Mouse (Mus musculus): ENCODE results near the gene Zfp277. TPM values are rescaled to one million over a fixed set of nuclear protein-coding genes. Genes with fewer than 3 reads are reported as not detected.

Gene Zfp277
- polyA plus RNA-seq, 1 experiment from 2014 or later: 41.8 TPM

DNA sequence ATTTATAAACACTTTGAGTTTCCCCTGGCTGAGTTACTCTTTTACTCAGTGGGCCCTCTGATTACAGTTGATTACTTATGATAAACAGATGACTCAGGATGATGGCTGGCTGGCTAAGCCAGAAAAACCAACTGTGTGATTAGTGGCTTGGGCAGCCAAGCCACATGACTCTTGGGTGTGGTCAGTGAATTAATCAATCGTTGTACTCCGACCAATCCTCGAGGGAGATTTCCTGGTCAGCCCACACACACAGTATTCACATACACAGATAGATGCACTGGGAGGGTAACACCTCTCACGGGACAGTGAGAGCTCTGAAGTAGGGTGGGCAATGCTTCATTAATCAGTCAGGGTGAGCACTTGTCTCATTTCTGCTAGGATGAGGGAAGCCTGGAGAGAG, 97.5 kb downstream of the Zfp277 start:
- Histone ChIP-seq H3K27me3 (ENCODE audit: insufficient read depth, low read length) (no peaks in the 10 kb centered on the region), H3K4me1 (replicated peaks; ENCODE audit: insufficient read depth, low read length) (no peaks in the 10 kb centered on the region), H3K4me2 (ENCODE audit: low read length) (no peak overlapping the region), H3K36me3 (ENCODE audit: insufficient read depth, low read length) (no peaks in the 10 kb centered on the region), H3K9me3 (replicated peaks; ENCODE audit: low read length) (no peaks in the 10 kb centered on the region), H3K27ac (no peak overlapping the region), H3K9ac (ENCODE audit: low read depth, low read length) (no peak overlapping the region), H3K4me3 (replicated peaks; ENCODE audit: low read depth, low read length) (no peak overlapping the region)
- ATAC-seq (replicated peaks; ENCODE audit: low FRiP score, low read depth): no peak
- TF ChIP-seq CTCF (IDR thresholded peaks at IDR 0.05; ENCODE audit: low read depth): no peak
- 46% methylated on average over 4 of the region's 4 CpGs for WGBS
- DNase-seq (ENCODE audit: low spot score): no peak

DNA sequence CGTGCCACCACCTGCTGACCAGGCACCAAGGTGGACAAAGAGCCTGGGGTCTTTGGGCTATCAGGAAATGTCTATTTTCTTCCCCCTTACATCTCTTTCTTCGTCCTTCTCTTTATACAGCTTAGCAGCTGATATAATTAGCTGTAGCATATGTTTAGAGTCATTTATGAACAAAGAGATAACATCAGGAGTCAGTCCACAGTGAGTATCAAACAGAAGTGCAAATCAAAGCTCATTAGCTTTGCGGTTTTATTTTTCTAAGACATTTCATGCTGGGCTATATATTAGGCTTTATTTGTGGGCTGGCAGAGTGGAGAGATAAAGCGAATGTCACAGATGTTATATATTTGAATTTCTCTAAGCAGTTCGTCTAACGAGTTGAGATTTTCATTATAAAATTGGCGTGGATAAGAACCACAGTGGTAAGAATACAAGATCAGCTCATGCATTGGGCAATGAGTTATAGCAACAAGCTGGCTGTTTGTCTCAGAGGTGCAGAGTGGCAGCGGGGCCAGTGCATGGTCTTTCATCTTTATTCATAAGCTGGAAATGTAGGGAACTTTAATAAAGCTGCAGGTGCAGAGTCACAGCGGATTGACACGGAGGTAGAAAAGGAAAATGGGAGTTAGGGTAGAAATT, 98.5 kb downstream of the Zfp277 start:
- no peak for TF ChIP-seq CTCF (IDR thresholded peaks at IDR 0.05; ENCODE audit: low read depth)
- no peaks in the 10 kb centered on the region for H3K27me3 ChIP-seq (ENCODE audit: insufficient read depth, low read length)
- H3K9me3 ChIP-seq (replicated peaks; ENCODE audit: low read length): no peaks in the 10 kb centered on the region
- H3K4me1 ChIP-seq (replicated peaks; ENCODE audit: insufficient read depth, low read length): no peaks in the 10 kb centered on the region
- no peak overlapping the region for H3K9ac ChIP-seq (ENCODE audit: low read depth, low read length)
- 71% methylated on average over 10 of the region's 10 CpGs for WGBS
- H3K36me3 ChIP-seq (ENCODE audit: insufficient read depth, low read length): no peaks in the 10 kb centered on the region
- H3K4me3 ChIP-seq (replicated peaks; ENCODE audit: low read depth, low read length): no peak overlapping the region
- ATAC-seq (replicated peaks; ENCODE audit: low FRiP score, low read depth) (no peak), DNase-seq (ENCODE audit: low spot score) (no peak)
- H3K27ac ChIP-seq: no peak overlapping the region
- H3K4me2 ChIP-seq (ENCODE audit: low read length): no peak overlapping the region

GRCm38 (mm10) chr12:40341443-40341842, 104.3 kb downstream of the Zfp277 start:
- no peak overlapping the region for H3K4me2 ChIP-seq (ENCODE audit: low read length)
- DNase-seq (ENCODE audit: low spot score) (peak; percentile 40), ATAC-seq (replicated peaks; ENCODE audit: low FRiP score, low read depth) (no peak)
- H3K9me3 ChIP-seq (replicated peaks; ENCODE audit: low read length): no peaks in the 10 kb centered on the region
- H3K4me3 ChIP-seq (replicated peaks; ENCODE audit: low read depth, low read length): no peak overlapping the region
- no peak for TF ChIP-seq CTCF (IDR thresholded peaks at IDR 0.05; ENCODE audit: low read depth)
- H3K9ac ChIP-seq (ENCODE audit: low read depth, low read length): no peak overlapping the region
- peak overlapping the region; percentile 19; the same call in 1 of the 2 replicates for H3K27ac ChIP-seq
- 51% methylated on average over 5 of the region's 5 CpGs for WGBS
- H3K27me3 ChIP-seq (ENCODE audit: insufficient read depth, low read length): no peaks in the 10 kb centered on the region
- H3K36me3 ChIP-seq (ENCODE audit: insufficient read depth, low read length): no peaks in the 10 kb centered on the region
- H3K4me1 ChIP-seq (replicated peaks; ENCODE audit: insufficient read depth, low read length): no peaks in the 10 kb centered on the region; the same call in 1 of the 2 replicates

GRCm38 (mm10) chr12:40335303-40335702, 110.4 kb downstream of the Zfp277 start:
- DNase-seq (ENCODE audit: low spot score) (peak; percentile 31), ATAC-seq (replicated peaks; ENCODE audit: low FRiP score, low read depth) (peak; percentile 91)
- Histone ChIP-seq H3K4me1 (replicated peaks; ENCODE audit: insufficient read depth, low read length) (no peaks in the 10 kb centered on the region; the same call in 1 of the 2 replicates), H3K9ac (ENCODE audit: low read depth, low read length) (no peak overlapping the region), H3K4me2 (ENCODE audit: low read length) (no peak overlapping the region), H3K4me3 (replicated peaks; ENCODE audit: low read depth, low read length) (no peak overlapping the region), H3K27me3 (ENCODE audit: insufficient read depth, low read length) (no peaks in the 10 kb centered on the region), H3K36me3 (ENCODE audit: insufficient read depth, low read length) (no peaks in the 10 kb centered on the region), H3K27ac (no peak overlapping the region), H3K9me3 (replicated peaks; ENCODE audit: low read length) (no peaks in the 10 kb centered on the region)
- no peak for TF ChIP-seq CTCF (IDR thresholded peaks at IDR 0.05; ENCODE audit: low read depth)
- WGBS: 75% methylated on average over 3 of the region's 3 CpGs

- WGBS: 95% methylated on average over 3 of the region's 3 CpGs
- H3K9me3 ChIP-seq (replicated peaks; ENCODE audit: low read length): no peaks in the 10 kb centered on the region
- H3K4me2 ChIP-seq (ENCODE audit: low read length): no peak overlapping the region
These were observed 114.2 kb downstream of the Zfp277 start for GRCm38 (mm10) chr12:40331467-40331866.

DNA sequence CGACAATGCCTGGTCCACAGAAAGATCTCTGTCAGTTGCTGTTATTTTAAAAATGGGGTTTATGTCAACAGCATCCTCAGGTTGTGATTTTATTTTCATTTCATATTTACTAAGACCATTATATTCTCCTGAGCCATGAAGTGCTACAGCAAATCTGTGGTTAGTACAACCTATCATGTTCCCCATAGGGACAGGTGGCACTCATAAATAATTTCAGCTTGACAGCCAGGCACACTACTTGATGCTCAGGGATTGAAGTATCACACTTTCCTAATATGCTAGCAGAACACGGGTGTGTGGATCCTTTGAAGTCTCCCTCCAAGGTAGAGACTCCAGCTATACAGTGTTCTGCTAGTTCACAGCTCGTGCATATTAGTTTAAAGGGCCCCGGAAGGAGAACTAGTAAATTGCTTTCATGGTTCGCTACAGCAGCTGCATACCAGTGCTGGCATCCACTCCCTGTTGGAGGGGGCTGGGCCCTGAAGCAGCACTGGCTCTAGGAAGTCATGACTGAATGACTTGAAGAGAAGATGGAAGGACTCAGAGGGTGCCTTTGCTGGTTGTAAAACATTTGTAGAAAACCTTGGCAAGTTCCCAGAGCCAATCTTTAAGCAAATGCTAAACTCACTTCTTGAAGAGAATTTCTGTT, 118.6 kb downstream of the Zfp277 start:
- ATAC-seq (replicated peaks; ENCODE audit: low FRiP score, low read depth) (peak; percentile 89), DNase-seq (ENCODE audit: low spot score) (peak; percentile 74)
- no peak for TF ChIP-seq CTCF (IDR thresholded peaks at IDR 0.05; ENCODE audit: low read depth)
- no peak overlapping the region for H3K4me3 ChIP-seq (replicated peaks; ENCODE audit: low read depth, low read length)
- H3K27me3 ChIP-seq (ENCODE audit: insufficient read depth, low read length): no peaks in the 10 kb centered on the region
- no peaks in the 10 kb centered on the region for H3K36me3 ChIP-seq (ENCODE audit: insufficient read depth, low read length)
- 0 out of 2 replicates have a peak, but pooled peaks cover 5% of the 10 kb centered on the region for H3K4me1 ChIP-seq (replicated peaks; ENCODE audit: insufficient read depth, low read length)
- H3K9ac ChIP-seq (ENCODE audit: low read depth, low read length): no peak overlapping the region
- no peak overlapping the region for H3K4me2 ChIP-seq (ENCODE audit: low read length)
- H3K9me3 ChIP-seq (replicated peaks; ENCODE audit: low read length): no peaks in the 10 kb centered on the region
- H3K27ac ChIP-seq: peak overlapping the region; percentile 27; the same call in 1 of the 2 replicates
- 38% methylated on average over 5 of the region's 5 CpGs for WGBS

More at GRCm38 (mm10) chr12:40331467-40331866, 114.2 kb downstream of the Zfp277 start:
- Histone ChIP-seq H3K4me1 (replicated peaks; ENCODE audit: insufficient read depth, low read length) (0 out of 2 replicates have a peak, but pooled peaks cover 5% of the 10 kb centered on the region), H3K27me3 (ENCODE audit: insufficient read depth, low read length) (no peaks in the 10 kb centered on the region), H3K9ac (ENCODE audit: low read depth, low read length) (no peak overlapping the region), H3K4me3 (replicated peaks; ENCODE audit: low read depth, low read length) (no peak overlapping the region), H3K27ac (no peak overlapping the region), H3K36me3 (ENCODE audit: insufficient read depth, low read length) (no peaks in the 10 kb centered on the region)
- TF ChIP-seq CTCF (IDR thresholded peaks at IDR 0.05; ENCODE audit: low read depth): no peak
- no peak for DNase-seq (ENCODE audit: low spot score)
- ATAC-seq (replicated peaks; ENCODE audit: low FRiP score, low read depth): no peak

All from kidney, postnatal 0 days (tissue).